Mouse (Mus musculus): Measurements from ENCODE around the gene Carmil2.
A peak's percentile ranks its signal among the peaks of the same experiment; 100 is the strongest.

Gene Carmil2

GRCm38 (mm10) chr8:105695080-105695780 is 9.2 kb downstream of the Carmil2 start:
- ATAC-seq (ENCODE audit: low TSS enrichment), result no peak

GRCm38 (mm10) chr8:105697196-105697780 is 11.2 kb downstream of the Carmil2 start:
- no peak for ATAC-seq (ENCODE audit: low TSS enrichment)

GRCm38 (mm10) chr8:105698734-105699133 is 12.7 kb downstream of the Carmil2 start:
- ATAC-seq (ENCODE audit: low TSS enrichment), result no peak

DNA sequence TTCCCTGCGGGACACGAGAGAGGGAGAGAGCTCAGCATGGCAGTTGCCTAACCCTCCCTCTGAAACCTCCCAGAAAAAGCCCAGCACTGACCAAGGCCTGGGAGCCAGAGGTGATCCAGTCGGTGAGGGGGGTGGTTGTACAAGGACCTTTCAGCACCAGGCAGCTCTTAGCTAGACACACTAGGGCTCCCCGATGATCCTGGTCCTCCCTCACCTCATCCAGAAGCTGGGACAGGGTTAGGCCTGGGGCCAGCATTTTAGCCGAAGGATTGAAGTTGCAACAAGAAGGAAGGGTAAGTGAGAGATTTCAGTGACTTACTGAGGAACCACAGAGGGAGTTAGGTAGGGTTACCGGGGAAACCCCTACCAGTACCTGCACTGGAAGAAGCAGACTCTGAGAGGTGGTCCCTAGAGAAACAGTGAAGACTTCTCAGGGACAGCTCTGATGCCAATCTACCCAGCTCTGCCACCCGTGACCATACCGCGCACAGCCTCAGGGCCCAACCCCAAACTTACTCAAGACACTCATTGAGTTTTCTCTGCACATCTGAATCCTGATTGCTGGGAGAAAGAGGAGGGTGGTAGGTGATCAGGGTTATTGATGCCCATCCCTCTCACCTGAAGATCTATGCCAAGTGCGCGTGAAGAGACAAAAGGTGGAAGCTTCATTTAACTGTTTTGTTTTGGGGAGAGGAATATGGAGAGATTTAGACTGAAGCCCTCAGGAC is 13.6 kb downstream of the Carmil2 start:
- no peak for ATAC-seq (ENCODE audit: low TSS enrichment)

DNA sequence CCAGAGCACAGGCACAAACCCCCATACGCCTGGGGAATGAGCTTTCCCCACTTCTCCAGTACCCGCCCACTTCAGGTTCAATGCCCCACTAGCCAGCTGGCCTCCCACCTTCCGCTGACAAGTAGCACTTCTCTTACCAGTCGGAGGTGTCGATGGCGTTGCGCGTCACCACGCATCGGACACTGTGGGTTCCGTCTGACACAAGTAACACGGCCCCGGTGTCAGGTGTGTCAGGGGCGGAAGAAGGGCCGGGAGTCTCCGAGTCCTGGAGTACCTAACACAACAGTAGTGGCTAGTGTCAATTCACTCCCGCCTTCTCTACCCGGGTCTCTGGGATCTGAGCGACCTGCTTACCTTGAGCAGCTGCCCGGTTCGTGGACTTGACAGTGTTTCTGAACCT is 14.5 kb downstream of the Carmil2 start:
- peak; percentile 31 for ATAC-seq (ENCODE audit: low TSS enrichment)

GRCm38 (mm10) chr8:105700966-105701824 is 15.1 kb downstream of the Carmil2 start, which contains the start of the genes Acd and Pard6a:
Acd (minus strand) TSS chr8:105701102.
Pard6a (plus strand) TSS chr8:105701148.
- peak; percentile 72 for ATAC-seq (ENCODE audit: low TSS enrichment)

DNA sequence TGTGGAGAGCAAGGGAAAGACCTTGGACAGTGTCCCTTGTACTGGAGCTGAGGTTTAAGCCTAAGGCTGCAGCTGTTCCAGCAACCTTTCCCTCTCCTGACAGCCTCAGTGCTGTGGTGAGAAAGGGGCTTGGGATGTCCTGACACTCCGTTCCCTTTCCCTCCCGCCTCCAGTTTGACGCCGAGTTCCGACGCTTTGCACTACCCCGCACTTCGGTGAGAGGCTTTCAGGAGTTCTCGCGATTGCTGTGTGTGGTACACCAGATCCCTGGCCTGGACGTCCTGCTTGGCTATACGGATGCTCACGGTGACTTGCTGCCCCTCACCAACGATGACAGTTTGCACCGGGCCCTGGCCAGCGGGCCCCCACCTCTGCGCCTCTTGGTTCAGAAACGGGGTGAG is 15.9 kb downstream of the Carmil2 start:
- ATAC-seq (ENCODE audit: low TSS enrichment), result peak; percentile 19

GRCm38 (mm10) chr8:105702731-105703415 is 16.8 kb downstream of the Carmil2 start:
- no peak for ATAC-seq (ENCODE audit: low TSS enrichment)

DNA sequence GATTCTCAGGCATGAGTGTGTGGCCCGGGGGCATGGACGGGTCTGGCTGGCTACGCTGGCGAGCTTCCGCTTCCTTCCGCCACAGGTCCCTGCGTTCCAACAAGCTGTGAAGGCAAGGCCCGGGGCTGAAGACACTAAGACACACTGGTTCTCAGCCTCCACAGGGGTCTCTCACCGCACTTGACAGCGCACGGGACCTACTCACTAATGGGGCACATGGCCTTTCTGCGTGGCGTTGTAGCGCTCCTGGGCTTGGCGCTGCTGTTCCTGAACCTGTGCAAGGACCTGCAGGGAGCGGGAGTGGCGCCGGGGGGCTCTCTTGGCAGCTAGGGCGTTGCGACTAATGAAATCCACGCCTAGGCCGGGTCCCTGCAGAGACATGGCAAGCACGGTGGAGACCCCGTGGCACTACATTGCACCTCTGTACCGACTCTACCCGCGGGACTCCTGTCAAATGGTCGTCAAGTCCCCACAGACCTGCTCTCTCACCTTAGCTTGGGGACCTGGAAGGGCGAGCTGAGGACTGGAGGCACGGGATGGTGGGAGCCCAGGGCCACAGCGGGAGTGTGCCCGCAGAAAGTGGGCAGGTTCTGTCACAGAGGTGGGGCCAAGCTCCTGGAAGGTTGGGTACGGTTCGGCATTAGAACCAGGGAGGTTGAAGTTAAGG is 18.2 kb downstream of the Carmil2 start:
- ATAC-seq (ENCODE audit: low TSS enrichment), result no peak

DNA sequence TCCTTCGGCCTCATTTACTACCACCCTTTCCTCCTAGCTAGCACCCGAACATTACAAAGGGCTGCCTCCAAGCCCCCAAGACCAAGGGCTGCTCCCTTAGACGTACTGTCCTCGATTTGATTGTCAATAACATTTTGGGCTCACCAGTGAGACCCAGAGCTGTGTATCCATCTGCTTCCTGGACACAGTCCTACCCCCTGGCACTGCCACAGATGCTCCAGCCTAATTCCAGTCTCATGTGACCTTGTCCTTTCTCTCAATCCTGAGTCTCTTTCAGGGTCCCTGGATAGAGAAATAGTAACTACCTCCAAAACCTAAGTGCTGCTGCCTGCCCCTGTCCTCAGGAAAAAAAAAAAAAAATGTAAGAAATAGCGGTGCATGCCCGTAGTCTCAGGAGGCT is 18.9 kb downstream of the Carmil2 start:
- ATAC-seq (ENCODE audit: low TSS enrichment), result no peak

GRCm38 (mm10) chr8:105706426-105706825 is 20.4 kb downstream of the Carmil2 start:
- ATAC-seq (ENCODE audit: low TSS enrichment), result no peak

DNA sequence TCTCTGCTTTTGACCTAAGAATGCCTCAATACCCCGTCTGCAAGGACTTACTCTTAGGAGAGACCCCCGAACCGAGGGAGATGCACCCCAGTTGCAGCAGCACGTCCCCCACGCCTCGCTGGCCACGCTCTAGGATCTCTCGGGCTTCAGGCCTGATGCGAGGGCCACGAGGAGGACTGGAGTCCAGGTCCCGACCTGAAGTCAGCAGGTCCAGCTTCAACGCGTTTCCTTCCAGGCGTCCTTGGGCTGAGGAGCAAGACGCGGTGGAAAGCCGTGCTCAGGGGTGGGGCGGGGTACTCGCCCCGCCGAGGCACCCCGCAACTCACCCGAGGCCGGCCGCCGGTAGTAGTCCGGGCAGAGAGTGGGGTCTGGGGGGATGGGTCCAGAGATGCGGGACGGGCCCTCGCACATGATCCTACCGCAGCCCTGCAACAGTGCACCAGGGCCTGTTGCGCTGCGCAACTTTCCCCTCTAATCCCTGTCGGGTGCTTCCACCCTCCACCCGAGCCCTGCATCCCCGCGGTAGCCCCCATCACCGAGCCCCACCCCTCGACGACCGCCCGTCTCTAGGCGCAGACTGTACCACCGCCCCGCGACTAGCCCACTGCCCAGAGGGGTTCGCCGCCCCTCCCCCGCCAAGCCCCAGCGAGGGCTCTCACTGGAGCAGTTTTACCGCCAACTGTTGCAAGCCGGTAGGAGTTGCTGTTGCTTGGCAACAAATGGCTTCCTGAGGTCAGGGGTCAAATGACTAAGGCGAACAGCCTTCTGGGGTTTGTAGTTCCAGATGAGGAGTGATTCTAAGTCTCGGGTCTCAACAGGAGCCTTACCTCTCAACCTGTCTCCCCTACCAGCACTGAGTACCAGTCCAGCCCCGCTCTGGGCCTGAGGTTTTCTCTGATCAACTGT is 21.7 kb downstream of the Carmil2 start, which contains the start of the genes 4933405L10Rik and Enkd1:
Gene 4933405L10Rik, plus strand, starts transcription at position 158 of the 906 bp plus-strand sequence.
Gene Enkd1, minus strand, starts transcription at position 713 of the 906 bp plus-strand sequence.
- ATAC-seq (ENCODE audit: low TSS enrichment), result peak; percentile 83

DNA sequence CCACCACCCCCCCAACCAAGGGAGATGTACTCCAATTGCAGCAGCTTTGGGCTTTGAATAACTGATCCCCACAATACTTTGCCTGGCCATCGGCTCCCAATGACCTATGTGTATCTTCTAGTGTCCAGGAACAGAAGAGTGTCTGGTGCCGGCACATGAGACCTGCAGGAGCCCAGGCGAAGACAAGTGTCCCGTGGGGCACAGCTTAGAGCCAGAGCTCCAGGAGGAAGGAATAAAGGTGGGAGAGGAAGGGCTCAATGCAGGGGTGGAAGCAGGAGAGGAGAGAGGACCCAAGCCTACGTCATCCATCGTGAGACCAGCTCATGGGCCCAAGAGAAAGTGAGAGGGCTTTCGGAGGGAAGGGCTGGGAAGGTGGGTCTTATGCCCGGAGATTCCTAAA is 22.6 kb downstream of the Carmil2 start:
- no peak for ATAC-seq (ENCODE audit: low TSS enrichment)

- no peak for ATAC-seq (ENCODE audit: low TSS enrichment)
Measured at GRCm38 (mm10) chr8:105709317-105709716, 23.2 kb downstream of the Carmil2 start.

- no peak for ATAC-seq (ENCODE audit: low TSS enrichment)
Measured at GRCm38 (mm10) chr8:105712286-105712685, 26.2 kb downstream of the Carmil2 start.

DNA sequence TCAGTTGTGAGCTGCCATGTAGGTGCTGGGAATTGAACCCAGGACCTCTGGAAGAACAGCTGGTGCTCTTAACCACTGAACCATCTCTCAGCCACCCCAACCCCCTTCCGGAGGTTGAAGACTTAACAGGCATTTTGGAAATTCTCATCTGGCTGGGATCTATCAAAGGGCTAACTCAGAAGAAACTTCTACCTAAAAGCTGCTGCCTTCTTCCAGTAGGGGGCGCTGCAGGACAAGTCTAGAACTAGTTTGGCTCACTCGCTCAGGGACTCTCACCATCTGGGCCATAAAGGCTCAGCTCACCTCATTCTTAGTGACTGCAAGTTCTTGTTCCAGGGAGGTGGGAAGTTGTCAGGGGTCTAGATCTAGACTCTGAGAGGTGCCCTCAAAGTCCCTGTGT is 28.1 kb downstream of the Carmil2 start:
- peak; percentile 76 for ATAC-seq (ENCODE audit: low TSS enrichment)

DNA sequence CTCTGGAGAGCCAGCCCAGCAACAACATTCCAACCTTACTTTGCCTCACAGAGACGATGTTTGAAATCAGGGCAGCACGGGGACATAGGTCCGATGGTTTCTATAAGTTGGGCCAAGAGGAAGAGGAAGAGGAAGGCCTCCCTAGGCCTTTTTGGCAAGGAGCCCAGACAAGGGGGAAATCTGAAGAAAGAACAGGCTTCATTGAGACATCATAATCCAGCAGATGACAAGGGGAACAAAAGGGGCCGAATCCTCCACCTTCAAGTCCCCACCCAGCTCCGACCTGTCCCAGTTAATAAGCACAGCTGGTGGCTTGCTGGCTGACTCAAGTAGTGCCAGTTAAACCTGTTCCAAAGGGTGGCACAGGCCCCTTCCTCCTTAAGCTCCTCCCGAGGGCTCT is 29.0 kb downstream of the Carmil2 start:
- no peak for ATAC-seq (ENCODE audit: low TSS enrichment)

- ATAC-seq (ENCODE audit: low TSS enrichment), result no peak
Measured at GRCm38 (mm10) chr8:105716302-105716945, 30.4 kb downstream of the Carmil2 start.

DNA sequence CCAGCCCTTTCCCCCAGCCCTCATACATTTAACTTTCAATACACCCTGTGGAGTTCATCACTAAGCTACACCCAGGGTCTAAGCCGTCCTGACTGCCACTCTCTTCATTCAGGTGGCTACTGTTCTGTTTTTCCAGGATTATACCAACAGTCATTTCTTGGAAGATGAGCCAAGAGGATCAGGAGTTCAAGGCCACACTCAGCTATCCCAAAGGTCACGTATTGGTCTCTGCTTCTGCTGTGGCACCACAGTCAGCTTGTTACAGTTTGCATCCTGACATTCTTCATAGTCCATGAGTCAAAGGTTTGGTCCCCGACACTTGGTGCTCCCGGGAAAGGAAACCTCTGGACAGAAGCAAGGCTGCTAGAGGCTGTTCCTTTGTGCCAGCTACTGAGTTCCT is 33.6 kb downstream of the Carmil2 start:
- ATAC-seq (ENCODE audit: low TSS enrichment), result no peak

Measured in frontal cortex, adult (tissue).